Mouse (Mus musculus): ENCODE data around the gene Dip2b. TPM values are rescaled to one million over a fixed set of nuclear protein-coding genes. Genes with fewer than 3 reads are reported as not detected.

The Dip2b gene
- polyA plus RNA-seq, 1 experiment from 2014 or later, result 3.0 TPM

- H3K9ac ChIP-seq (ENCODE audit: low read depth, low read length), result no peak overlapping the region
- 30% methylated on average over 5 of the region's 5 CpGs for WGBS (ENCODE audit: insufficient replicate concordance)
- H3K27me3 ChIP-seq (ENCODE audit: control insufficient read depth, insufficient read depth, low read depth, low read length), result no peaks in the 10 kb centered on the region
- no peaks in the 10 kb centered on the region for H3K36me3 ChIP-seq (ENCODE audit: control insufficient read depth, insufficient read depth)
- H3K4me1 ChIP-seq (ENCODE audit: control insufficient read depth, low read depth, low read length), result peaks cover 3% of the 10 kb centered on the region
- no peak for ATAC-seq (ENCODE audit: low read depth)
- no peak overlapping the region for H3K4me3 ChIP-seq (ENCODE audit: low read depth, low read length)
- H3K27ac ChIP-seq (ENCODE audit: low read length), result no peak overlapping the region
- no peak overlapping the region for H3K4me2 ChIP-seq (ENCODE audit: low read depth, low read length)
- H3K9me3 ChIP-seq (replicated peaks; ENCODE audit: control insufficient read depth, low read length), result no peaks in the 10 kb centered on the region
These were observed 85.4 kb downstream of the Dip2b start for GRCm38 (mm10) chr15:100123867-100124266.

GRCm38 (mm10) chr15:100125245-100125644 is 86.8 kb downstream of the Dip2b start:
- H3K27me3 ChIP-seq (ENCODE audit: control insufficient read depth, insufficient read depth, low read depth, low read length), result no peaks in the 10 kb centered on the region
- H3K9ac ChIP-seq (ENCODE audit: low read depth, low read length), result no peak overlapping the region
- WGBS (ENCODE audit: insufficient replicate concordance), result 26% methylated on average over 6 of the region's 6 CpGs
- no peak overlapping the region for H3K27ac ChIP-seq (ENCODE audit: low read length)
- no peaks in the 10 kb centered on the region for H3K36me3 ChIP-seq (ENCODE audit: control insufficient read depth, insufficient read depth)
- ATAC-seq (ENCODE audit: low read depth), result peak; percentile 19; the same call in 1 of the 2 replicates
- H3K4me1 ChIP-seq (ENCODE audit: control insufficient read depth, low read depth, low read length), result peaks cover 3% of the 10 kb centered on the region
- no peak overlapping the region for H3K4me2 ChIP-seq (ENCODE audit: low read depth, low read length)
- no peak overlapping the region for H3K4me3 ChIP-seq (ENCODE audit: low read depth, low read length)
- H3K9me3 ChIP-seq (replicated peaks; ENCODE audit: control insufficient read depth, low read length), result no peaks in the 10 kb centered on the region

GRCm38 (mm10) chr15:100126456-100127107 is 88.1 kb downstream of the Dip2b start:
- Histone ChIP-seq H3K27me3 (ENCODE audit: control insufficient read depth, insufficient read depth, low read depth, low read length) (no peaks in the 10 kb centered on the region), H3K4me2 (ENCODE audit: low read depth, low read length) (no peak overlapping the region), H3K36me3 (ENCODE audit: control insufficient read depth, insufficient read depth) (no peaks in the 10 kb centered on the region), H3K4me3 (ENCODE audit: low read depth, low read length) (no peak overlapping the region), H3K9me3 (replicated peaks; ENCODE audit: control insufficient read depth, low read length) (no peaks in the 10 kb centered on the region), H3K9ac (ENCODE audit: low read depth, low read length) (no peak overlapping the region), H3K27ac (ENCODE audit: low read length) (no peak overlapping the region), H3K4me1 (ENCODE audit: control insufficient read depth, low read depth, low read length) (peaks cover 3% of the 10 kb centered on the region)
- ATAC-seq (ENCODE audit: low read depth), result peak; percentile 70
- 12% methylated on average over 11 of the region's 11 CpGs for WGBS (ENCODE audit: insufficient replicate concordance)

GRCm38 (mm10) chr15:100129151-100129790 is 90.8 kb downstream of the Dip2b start:
- H3K36me3 ChIP-seq (ENCODE audit: control insufficient read depth, insufficient read depth), result no peaks in the 10 kb centered on the region
- H3K9ac ChIP-seq (ENCODE audit: low read depth, low read length), result no peak overlapping the region
- no peaks in the 10 kb centered on the region for H3K9me3 ChIP-seq (replicated peaks; ENCODE audit: control insufficient read depth, low read length)
- H3K4me3 ChIP-seq (ENCODE audit: low read depth, low read length), result no peak overlapping the region
- peaks cover 3% of the 10 kb centered on the region for H3K4me1 ChIP-seq (ENCODE audit: control insufficient read depth, low read depth, low read length)
- WGBS (ENCODE audit: insufficient replicate concordance), result 66% methylated on average over 7 of the region's 7 CpGs
- no peak for ATAC-seq (ENCODE audit: low read depth)
- H3K4me2 ChIP-seq (ENCODE audit: low read depth, low read length), result no peak overlapping the region
- H3K27ac ChIP-seq (ENCODE audit: low read length), result no peak overlapping the region
- no peaks in the 10 kb centered on the region for H3K27me3 ChIP-seq (ENCODE audit: control insufficient read depth, insufficient read depth, low read depth, low read length)

GRCm38 (mm10) chr15:100139665-100140064 is 101.2 kb downstream of the Dip2b start:
- no peak for ATAC-seq (ENCODE audit: low read depth)
- H3K9ac ChIP-seq (ENCODE audit: low read depth, low read length), result no peak overlapping the region

GRCm38 (mm10) chr15:100140428-100140827 is 102.0 kb downstream of the Dip2b start:
- ATAC-seq (ENCODE audit: low read depth), result no peak
- 55% methylated on average over 4 of the region's 4 CpGs for WGBS (ENCODE audit: insufficient replicate concordance)

More at GRCm38 (mm10) chr15:100139665-100140064, 101.2 kb downstream of the Dip2b start:
- no peaks in the 10 kb centered on the region for H3K9me3 ChIP-seq (replicated peaks; ENCODE audit: control insufficient read depth, low read length)
- 69% methylated on average over 5 of the region's 5 CpGs for WGBS (ENCODE audit: insufficient replicate concordance)
- 0 out of 2 replicates have a peak, but pooled peaks cover 4% of the 10 kb centered on the region for H3K36me3 ChIP-seq (ENCODE audit: control insufficient read depth, insufficient read depth)
- H3K4me1 ChIP-seq (ENCODE audit: control insufficient read depth, low read depth, low read length), result no peaks in the 10 kb centered on the region
- H3K27ac ChIP-seq (ENCODE audit: low read length), result no peak overlapping the region
- H3K4me2 ChIP-seq (ENCODE audit: low read depth, low read length), result no peak overlapping the region
- no peak overlapping the region for H3K4me3 ChIP-seq (ENCODE audit: low read depth, low read length)
- H3K27me3 ChIP-seq (ENCODE audit: control insufficient read depth, insufficient read depth, low read depth, low read length), result no peaks in the 10 kb centered on the region

GRCm38 (mm10) chr15:100143091-100143801 is 104.8 kb downstream of the Dip2b start:
- Histone ChIP-seq H3K4me1 (ENCODE audit: control insufficient read depth, low read depth, low read length) (no peaks in the 10 kb centered on the region; the same call in 1 of the 2 replicates), H3K27me3 (ENCODE audit: control insufficient read depth, insufficient read depth, low read depth, low read length) (no peaks in the 10 kb centered on the region), H3K9ac (ENCODE audit: low read depth, low read length) (no peak overlapping the region), H3K27ac (ENCODE audit: low read length) (no peak overlapping the region), H3K36me3 (ENCODE audit: control insufficient read depth, insufficient read depth) (0 out of 2 replicates have a peak, but pooled peaks cover 4% of the 10 kb centered on the region), H3K4me2 (ENCODE audit: low read depth, low read length) (no peak overlapping the region), H3K4me3 (ENCODE audit: low read depth, low read length) (no peak overlapping the region), H3K9me3 (replicated peaks; ENCODE audit: control insufficient read depth, low read length) (no peaks in the 10 kb centered on the region)
- ATAC-seq (ENCODE audit: low read depth), result no peak
- 80% methylated on average over 11 of the region's 11 CpGs for WGBS (ENCODE audit: insufficient replicate concordance)

More at GRCm38 (mm10) chr15:100140428-100140827, 102.0 kb downstream of the Dip2b start:
- Histone ChIP-seq H3K4me1 (ENCODE audit: control insufficient read depth, low read depth, low read length) (no peaks in the 10 kb centered on the region), H3K27me3 (ENCODE audit: control insufficient read depth, insufficient read depth, low read depth, low read length) (no peaks in the 10 kb centered on the region), H3K9me3 (replicated peaks; ENCODE audit: control insufficient read depth, low read length) (no peaks in the 10 kb centered on the region), H3K9ac (ENCODE audit: low read depth, low read length) (no peak overlapping the region), H3K4me3 (ENCODE audit: low read depth, low read length) (no peak overlapping the region), H3K36me3 (ENCODE audit: control insufficient read depth, insufficient read depth) (0 out of 2 replicates have a peak, but pooled peaks cover 4% of the 10 kb centered on the region), H3K27ac (ENCODE audit: low read length) (no peak overlapping the region), H3K4me2 (ENCODE audit: low read depth, low read length) (no peak overlapping the region)

- Histone ChIP-seq H3K4me3 (ENCODE audit: low read depth, low read length) (no peak overlapping the region), H3K36me3 (ENCODE audit: control insufficient read depth, insufficient read depth) (0 out of 2 replicates have a peak, but pooled peaks cover 4% of the 10 kb centered on the region), H3K27me3 (ENCODE audit: control insufficient read depth, insufficient read depth, low read depth, low read length) (no peaks in the 10 kb centered on the region), H3K27ac (ENCODE audit: low read length) (peak overlapping the region; percentile 17; the same call in 1 of the 2 replicates), H3K9ac (ENCODE audit: low read depth, low read length) (no peak overlapping the region), H3K4me1 (ENCODE audit: control insufficient read depth, low read depth, low read length) (no peaks in the 10 kb centered on the region; the same call in 1 of the 2 replicates), H3K4me2 (ENCODE audit: low read depth, low read length) (no peak overlapping the region), H3K9me3 (replicated peaks; ENCODE audit: control insufficient read depth, low read length) (no peaks in the 10 kb centered on the region)
- WGBS (ENCODE audit: insufficient replicate concordance), result 64% methylated on average over 15 of the region's 15 CpGs
- peak; percentile 76 for ATAC-seq (ENCODE audit: low read depth)
These were observed 106.7 kb downstream of the Dip2b start for GRCm38 (mm10) chr15:100144854-100145824.
